Mouse (Mus musculus): ENCODE measurements around the gene Wdr92.

DNA sequence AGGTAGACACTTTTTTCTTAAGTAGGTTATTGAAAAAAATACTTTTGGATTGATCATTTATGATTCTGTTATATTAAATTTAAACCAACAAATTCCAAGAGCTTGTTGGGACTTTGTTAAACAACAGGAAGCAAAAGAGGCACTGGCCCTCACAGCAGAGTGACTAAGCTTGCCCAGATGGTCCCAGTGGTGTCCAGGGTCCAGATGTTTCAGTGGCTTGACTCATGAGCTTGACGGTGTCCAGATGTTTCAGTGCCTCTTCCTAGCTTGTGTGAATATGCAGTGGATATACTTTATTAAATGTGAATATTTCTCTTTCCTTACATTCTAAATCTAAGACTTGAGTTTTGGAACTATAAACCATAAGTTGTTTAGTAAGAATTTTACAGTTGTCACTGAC lies 86.9 kb downstream of the Wdr92 start:
- TF ChIP-seq GATA1 (IDR thresholded peaks at IDR 0.05; ENCODE audit: borderline replicate concordance, low read length), result no peak
- no peak for TF ChIP-seq FLI1 (IDR thresholded peaks at IDR 0.05; ENCODE audit: low read length)
